Mouse (Mus musculus) ES-Bruce4 (cell line): ENCODE measurements at regions not wholly inside any gene's neighbourhood (a gene's known extent, or its start where the extent isn't known, plus 50 kb on each side); places are given as distances from the start of the nearest gene placed in this dataset.

ENCODE experiments used
- CTCF ChIP-seq: IDR thresholded peaks from one replicate; pipeline ENCODE4 v1.8.1; 2011; ENCODE audit warnings: low read depth, low read length
- EP300 ChIP-seq: IDR thresholded peaks from 2 replicates; pipeline ENCODE4 v1.6.1; 2011; ENCODE audit warnings: low read depth, low read length; ENCODE audit not compliant: insufficient read depth

DNA sequence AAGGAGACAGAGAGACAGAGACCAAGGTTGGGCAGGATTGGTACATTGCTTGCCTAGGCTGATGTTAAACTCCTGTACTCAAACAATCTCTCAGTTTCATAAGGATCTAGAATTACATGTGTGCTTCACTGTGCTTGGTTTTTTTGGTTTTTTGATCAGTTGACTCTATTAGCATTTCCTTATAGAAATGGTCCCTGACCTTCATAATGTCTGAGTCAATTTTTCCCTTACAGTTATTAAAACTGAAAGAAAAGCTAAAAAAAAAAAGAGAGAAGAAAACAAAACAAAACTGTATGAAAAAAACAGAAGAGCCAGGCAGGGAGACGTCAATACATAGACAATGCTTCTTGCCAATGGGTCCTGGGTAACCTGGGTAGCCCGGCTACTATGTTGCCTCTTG lies 102.9 kb upstream of the Paip1 start:
- TF ChIP-seq CTCF (no peak), EP300 (no peak)
